Mouse (Mus musculus): ENCODE results near the gene Cttnbp2nl.

Gene Cttnbp2nl

DNA sequence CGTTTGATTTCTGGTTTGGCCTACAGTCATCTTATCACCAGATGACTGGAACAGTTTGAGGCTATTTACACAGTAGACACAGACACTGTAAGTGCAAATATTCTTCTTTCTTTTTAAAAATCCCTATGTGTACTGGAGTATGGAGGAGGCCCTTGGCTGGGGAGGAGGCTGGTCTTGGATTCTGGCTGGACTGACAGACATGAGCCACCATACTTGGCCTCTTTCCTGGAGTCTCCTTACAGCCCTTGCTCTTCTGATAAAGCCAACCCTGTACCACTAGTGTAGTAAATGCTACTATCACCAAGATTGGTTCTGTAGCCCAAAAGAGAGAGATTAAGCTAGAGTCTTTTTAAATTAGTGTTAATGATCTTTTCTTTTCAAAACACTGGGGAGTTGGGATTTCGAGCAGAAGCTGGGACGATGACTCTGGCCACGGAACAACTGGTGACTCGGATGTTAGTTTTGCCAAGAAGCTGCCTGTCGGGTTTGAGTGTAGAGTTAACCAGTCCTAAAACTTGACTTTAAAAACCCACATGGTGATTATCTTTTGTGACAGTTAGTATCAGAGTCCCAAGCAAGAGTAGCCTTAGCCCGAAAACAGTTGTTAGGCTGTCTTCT lies 40.1 kb downstream of the Cttnbp2nl start:
- DNase-seq: no peak

DNA sequence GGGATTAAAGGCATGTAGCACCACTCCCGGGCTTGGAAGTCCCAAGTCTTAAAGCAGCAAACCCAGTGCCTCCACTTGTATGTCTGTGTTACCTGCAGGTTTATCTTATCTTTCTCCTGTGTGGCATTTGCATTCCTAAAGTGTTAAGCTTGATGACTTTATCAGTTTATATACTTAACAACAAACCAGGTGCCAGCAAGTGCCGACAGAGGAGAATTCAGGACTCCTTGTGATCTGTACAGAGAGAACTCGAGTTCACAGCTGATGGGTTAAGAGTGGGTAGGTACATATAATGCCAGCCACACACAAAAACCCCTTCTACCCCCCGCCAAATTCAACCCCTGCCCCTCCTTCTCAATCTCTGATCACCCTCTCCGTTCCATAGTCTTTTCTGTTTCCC lies 41.1 kb downstream of the Cttnbp2nl start:
- DNase-seq: no peak

DNA sequence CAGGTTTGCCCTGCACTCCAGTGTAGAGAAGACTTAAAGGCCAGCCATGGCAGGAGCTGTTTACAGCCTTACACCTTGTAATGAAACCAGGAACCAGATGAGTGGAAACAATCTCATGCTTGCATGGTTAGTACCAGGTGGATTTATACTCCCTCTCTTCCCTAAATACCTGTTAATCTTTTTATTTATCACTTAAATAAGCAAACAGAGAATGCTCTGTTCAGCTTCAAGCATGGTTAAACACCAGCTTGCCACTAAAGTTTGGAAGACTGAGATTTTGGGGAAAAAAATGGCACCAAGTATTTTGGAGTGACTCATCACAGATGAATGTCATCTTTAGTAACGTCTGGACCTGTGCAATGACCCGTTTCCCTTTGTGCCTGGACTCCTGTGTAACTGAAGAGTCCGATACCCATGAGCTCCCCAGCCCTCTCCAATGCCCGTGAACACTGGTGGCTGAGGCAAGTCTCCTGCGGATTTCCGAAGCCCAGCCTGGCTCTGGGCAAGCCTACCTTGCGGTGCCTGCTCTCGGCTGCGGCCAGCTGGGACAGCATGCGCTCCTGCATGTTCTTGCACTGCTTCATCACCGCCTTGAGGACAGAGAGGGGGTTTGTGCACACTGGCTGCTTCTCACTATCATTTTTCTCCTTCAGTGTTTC lies 42.1 kb downstream of the Cttnbp2nl start:
- no peak for DNase-seq

DNA sequence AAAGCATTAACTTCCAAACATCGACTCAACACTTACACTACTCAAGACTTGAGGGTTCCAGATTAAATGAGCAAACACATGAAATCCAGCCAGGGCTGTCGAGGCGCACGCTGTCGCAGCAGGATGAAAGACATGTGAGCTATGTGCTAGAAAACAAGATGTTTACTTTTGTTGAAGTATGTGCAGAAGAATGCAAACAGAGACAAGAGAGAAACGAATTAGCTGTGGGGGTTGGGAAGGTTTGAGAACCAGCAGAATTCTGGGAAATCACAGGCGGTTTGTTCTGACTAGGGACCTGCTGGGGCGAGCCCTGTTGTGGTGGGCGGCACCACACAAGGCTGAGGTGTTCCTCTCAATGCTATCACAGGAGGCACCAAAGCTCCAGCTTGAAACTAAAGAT lies 44.9 kb downstream of the Cttnbp2nl start:
- no peak for DNase-seq

DNA sequence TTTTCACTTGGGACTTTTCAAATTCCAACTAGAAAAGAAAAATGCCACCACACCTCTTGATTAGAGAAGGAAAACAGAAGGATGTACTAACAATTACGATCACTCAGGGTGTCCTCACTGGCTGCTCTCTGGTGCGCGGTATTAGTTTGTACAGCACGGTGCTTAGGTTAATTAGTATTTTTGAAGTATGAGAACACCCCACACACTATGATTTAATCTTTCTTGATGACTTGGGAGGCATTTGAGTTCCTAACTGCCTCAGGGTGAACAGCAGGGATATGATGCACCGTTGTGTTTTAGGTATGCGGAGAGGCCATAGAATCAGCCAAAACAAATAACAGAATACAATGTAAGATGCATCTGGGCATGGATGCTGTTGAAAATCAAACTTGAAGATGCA lies 46.8 kb downstream of the Cttnbp2nl start:
- no peak for DNase-seq

DNA sequence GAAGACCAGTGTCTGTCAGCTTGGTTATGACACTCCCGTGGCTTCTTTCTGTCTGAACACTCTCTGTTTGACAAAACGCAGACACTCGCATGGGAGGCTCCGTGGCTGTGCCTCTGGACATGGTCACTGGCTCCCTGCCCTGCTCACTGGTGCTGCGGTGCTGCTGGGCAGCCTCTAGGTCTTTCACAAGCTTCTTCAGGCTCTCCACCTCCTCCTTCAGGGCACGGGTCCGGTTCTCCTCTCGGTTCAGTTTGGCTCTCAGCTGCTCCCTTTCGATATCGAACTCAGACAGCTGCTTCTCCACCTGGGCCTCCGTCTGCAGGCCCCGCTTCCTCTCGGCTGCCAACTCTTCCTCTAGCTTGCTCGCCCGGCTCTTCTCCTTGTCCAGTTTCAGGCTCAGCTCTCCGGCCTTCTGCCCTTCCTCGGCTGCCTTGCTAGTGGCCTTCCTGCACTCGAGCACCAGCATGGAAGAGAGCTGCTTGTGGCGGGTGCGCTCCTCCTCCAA lies 47.3 kb downstream of the Cttnbp2nl start:
- no peak for DNase-seq

DNA sequence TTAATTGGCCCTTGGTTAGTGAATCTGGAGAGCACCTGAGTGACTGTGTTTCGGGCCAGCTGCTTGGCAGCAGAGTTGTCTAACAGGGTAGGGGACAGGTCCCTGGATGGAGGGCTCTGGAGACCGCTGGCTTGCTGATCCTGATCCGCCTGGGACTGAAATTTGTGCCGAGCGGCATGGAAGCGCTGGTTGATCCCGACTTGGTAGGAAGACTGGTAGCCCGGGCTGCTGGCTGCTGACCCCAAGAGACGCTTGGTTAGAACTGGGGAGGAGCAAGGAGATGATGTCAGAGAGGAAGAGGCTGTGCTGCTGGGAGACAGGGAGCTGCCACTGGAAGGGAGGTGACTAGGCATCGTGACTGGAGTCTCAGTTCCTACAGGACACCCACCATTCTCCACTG lies 47.9 kb downstream of the Cttnbp2nl start:
- no peak for DNase-seq

DNA sequence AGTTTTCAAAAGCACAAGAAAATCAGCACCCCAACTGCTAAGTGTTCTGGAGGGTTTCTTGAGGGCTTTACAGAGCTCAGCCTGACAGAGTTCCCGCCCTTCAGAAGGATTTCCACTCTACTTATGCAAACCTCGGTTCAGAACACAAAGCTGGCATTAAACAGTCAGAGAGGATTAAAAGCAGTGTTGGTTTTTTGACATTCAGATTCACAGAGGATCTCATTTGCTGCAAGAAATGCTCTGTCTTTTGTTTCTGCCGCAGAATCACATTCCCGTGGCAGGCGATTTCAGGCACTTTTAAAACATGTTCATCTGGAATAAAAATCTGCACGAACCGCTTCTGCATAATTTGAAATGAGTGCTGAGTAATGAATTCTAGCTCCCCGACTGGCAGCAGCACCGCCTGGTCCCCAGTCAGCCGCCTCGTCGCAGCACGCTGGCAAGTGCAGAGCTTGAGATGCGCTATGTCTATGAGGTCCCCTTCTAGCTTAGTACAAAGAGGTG lies 48.9 kb downstream of the Cttnbp2nl start:
- DNase-seq: no peak

DNA sequence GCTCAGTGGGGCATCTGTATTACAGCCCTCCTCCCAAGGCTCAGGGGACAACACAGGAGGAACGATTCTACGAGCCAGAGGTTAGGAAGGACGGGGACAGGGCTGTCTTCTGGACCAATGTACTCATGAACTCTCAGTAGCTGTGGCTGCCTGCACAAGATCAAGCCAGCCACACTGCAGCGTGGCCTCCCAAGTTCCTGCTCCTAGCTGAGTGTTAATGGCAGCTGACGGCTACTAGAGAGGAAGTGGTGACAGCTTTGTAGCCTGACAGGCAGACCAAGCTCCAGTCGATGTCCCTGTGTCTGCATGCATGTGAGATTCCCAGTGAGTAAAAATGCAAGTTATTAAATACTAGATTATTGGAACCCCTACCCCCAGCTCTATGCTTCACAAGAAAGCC lies 51.6 kb downstream of the Cttnbp2nl start:
- no peak for DNase-seq

DNA sequence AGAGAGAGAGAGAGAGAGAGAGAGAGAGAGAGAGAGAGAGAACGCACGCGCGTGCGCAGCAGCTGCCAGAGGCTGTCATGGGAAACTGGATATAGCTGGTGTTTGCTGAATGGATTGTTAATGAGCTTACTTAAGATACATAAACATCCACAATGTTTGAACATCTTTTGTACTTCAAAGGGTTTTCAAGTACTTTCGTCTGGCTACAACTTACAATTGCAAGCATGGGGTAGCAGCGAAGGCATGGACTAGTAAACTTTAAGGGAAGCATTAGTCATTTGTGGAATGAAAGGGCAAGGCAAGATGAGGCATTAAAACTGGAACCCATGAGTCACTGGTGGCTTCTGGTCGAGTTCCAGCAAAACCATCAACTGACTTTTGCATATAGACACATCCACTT lies 52.4 kb downstream of the Cttnbp2nl start:
- no peak for DNase-seq

DNA sequence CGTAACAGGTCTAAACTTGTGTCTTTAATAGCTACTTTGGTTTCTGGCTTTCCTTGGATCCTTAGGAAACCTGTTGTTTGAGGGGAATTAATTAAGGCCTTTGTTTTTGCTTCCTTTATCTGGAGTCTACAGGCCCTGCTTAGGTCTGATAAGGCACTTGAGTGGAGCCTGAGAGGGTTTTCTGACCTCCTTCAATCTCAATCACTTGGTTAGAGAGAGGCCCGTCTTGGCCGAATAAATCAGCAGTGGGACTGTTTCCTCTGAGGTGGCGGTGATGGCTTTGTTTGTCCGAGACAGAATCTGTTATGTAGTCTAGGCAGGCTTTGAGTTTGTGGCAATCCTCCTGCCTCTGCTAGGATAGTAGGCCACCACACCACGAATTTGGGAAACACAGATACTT lies 55.4 kb downstream of the Cttnbp2nl start:
- no peak for DNase-seq

DNA sequence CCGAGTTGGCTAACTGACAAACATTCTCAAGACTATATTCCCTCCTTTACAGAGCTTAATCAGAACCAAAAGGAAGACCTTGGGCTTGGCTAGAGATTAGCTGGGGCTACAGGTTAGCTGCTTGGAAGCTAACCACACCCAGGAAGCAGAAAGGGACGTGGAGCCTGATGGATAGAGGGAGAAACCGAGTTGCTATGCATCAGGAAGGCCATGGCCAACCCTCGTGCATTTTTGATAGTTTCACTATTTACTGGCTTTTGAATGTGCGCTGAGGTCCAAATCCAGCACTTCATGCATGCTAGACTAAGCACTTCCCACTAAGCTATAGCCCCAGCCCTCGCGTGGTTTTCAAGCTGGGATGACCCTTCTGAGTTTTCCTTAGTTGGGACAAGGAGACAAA lies 57.2 kb downstream of the Cttnbp2nl start:
- DNase-seq: no peak

DNA sequence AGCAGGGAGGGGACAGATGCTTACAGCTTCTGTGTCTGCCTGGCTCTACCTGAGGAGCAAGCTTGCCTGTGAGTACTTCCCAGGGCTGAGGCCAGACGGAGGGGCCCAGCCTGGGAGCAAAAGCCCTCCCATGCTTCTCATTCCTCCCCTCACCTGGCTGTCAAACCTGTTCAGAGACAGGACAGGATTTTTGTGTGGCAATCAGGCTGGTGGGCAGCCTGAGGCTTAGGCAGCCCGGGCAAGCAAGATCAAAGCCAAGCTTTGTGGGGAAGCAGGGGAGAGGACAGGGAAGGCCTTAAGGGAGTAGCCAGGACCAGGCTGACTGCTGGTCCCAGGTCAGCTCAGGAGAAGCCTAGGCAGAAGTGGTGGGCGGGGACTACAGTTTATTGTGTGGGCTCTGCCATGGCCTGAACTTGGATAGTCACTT lies 58.5 kb downstream of the Cttnbp2nl start:
- no peak for DNase-seq

DNA sequence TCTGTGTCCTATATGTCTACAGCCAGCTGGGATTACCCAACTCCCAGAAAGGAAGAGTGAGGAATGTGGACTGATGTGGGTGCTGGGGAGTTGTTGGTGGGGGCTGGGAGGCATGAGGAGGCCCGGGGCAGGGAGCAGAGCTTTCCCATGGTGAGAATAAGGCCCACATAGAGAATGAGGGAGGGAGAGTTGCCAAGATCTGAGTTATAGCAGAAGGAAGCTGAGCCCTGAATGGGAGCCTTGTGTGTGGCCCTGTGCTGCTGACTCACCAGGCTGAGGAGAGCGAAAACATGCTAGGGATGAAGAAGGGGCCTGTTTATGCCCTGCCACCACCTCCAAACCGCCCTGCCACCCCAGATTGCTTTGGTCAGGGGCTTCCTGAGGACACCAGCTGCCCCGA lies 59.1 kb downstream of the Cttnbp2nl start:
- DNase-seq: no peak

DNA sequence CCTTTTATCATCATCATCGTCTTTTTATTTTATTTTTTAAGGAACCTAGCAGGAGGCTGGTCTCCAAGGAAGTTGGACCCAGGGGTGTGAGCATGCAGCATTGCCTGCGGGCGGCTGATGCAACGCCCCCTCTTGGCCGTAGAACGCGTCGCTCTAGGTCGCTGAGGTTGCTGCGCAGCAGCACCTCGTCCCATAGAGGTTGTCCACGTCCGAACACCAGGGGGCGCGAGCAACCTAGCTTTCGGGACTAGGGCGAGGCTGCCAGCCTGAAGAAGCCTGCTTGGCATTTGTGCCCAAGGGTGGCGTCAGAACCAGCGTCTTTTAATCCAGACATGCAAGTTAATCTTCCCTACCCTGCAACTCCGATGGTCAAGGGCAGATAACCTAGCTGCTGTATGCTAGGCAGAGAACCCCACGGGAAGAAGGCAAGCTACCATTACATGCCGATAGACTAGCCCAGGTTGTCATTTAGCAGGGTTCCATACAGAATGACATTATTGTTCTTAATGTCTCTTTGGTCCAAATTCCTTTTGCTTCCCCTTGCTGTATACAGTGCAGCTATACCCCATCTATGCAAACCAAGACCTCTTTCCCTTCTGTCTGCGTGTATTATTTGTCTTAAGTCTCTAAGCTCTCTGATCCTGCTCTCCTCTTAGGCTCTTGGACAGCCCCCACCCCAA lies 60.1 kb downstream of the Cttnbp2nl start:
- DNase-seq: peak; percentile 90 to 95

DNA sequence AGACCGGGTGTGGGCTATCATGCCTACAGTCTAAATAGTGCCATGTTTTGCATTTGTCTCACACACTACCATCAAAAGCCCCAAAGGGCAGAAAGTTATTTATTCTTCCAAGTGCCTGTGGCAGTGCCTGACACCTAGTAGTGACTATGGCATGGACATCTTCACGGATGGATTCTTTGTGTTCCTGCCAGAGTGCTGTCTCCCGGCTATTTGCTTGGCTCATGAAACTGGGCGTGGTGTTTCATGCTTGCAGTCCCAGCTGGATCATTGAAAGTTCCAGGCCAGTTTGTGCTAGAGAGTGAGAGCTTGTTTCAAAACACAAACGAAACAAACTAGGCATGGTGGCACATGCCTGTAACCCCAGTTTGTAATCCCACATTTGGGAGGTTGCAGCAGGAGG lies 61.2 kb downstream of the Cttnbp2nl start:
- no peak for DNase-seq

DNA sequence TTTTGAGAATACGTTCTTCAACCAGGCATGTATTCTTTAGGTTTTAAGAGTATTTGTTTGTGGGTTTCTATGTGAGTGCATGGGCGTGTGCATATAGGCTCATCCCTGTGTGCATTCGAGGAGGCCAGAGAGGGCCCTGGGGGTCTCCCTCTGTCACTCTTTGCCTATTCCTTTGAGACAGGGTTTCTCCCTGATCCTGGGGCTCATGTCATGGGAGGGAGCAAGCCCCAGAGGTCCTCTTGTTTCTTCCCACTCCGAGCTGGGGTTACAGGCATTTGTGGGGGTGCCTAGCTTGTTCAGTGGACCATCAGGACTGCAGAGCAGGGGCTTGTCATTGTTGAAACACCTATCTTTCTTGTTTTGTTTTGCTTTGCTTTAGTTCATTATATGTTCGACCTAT lies 65.1 kb downstream of the Cttnbp2nl start:
- no peak for DNase-seq

DNA sequence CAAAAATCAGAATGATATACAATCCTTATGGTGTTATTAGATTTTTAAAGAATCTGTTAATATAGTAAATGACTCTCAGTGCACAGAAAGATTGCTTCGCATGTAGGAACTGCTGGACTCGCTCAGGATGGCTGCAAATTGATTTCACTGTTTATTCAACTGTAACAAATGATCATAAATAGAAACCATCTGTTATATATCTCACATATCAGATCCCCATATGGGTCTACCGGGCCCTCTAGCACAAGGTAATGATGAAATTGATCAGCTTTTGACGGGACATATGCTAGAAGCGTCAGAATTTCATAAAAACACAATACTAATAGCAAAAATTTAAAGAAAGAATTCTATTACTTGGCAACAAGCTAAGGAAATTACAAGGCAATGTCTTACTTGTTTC lies 73.2 kb downstream of the Cttnbp2nl start:
- DNase-seq: no peak

DNA sequence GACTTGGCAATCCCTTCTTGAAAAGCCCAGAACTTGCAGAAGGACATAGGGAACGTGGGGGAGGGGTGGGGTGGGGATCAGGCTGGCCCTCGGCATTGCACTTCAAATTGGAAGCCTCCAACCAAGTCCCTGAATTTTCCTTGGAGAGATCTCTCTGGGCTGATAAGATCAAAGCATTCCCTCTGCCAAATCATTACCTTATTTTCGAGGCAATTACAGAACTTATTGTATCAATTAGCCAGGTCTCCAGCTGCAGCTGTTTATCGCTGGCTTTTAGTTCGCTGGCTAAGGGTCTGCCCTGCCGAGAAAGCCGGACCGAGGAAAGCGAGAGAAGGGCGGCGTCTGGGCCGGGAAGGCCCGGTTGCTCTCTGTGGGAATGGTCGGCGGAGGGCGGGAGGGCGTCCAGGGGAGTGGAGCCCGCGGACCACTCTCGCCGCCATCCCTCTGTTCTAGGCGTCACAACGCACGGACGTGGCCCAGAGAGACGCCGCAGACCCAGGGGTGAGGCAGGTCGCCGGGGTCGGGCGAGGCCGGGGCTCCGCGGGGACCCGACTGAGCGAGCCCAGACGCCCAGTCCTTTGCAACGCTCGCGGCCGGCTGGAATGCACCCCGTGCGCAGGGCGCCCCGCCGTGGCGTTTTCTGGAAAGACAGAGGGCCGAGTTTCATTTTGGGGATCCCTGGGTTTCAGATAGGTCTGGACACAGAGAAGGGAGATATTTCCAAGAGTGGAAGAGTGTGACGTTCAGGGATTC lies 85.2 kb downstream of the Cttnbp2nl start:
- DNase-seq: peak; percentile 84 to 89

DNA sequence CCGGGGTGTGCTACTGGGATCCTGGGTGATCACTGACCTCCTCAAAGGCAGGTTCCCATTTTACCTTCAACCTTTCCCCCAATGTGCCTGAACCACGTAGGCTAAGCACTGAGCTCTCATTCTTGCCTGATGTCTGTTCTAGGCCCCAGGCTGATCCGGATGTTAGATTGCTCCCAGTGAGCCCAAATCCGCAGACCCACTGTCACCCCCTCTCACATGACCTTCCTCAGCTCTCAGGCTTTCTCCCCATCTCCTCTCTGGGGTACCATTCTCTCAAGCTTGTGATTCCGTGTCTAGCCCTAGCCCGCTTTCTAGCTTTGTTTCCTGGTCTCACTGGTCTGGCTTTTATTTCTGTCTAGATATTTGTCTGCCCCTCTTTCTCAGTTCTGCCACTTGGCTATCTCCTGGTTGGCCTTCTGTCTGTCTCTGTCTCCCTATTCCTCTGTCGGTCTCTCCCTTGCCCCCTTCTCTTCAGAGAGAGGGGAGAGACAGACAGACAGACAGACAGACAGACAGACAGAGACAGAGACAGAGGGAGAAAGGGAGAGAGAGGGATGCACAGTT lies 86.9 kb downstream of the Cttnbp2nl start:
- no peak for DNase-seq

DNA sequence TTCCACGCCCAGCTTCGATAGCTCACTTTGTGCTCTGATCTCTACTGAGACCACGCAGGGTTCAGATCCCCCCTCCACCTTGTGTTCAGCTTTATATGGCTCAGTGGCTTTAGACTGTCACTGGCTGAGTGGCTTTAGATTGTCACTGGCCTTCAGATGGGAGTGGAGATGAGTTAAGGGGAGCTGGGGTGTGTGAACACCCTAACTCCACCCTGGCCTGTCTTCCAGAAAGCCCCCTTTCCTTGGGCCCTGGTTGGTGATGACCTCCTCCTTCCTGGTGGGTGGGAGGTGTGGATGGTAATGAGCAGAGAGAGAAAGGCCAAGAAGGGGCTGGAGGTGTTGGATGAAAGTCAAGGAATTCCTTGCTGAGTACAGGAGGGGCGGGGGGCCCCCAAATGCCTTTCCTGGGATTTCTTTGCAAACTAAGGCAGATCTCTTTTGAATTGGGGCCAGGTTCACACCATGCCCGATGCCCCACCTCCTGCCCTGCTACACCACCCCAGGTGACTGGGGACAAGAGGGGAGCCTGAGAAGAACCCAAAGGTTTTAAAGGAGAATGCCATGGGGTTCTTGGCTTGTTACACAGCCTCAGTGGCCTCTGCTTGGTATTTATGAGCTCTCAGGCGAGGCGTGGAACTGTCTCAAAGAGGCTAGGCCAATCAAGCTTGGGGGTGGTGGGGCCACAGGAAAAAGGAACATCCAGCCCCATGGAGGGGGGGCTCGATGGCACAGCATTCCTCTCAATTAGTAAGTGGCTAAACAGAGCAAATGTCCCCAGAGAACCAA lies 87.7 kb downstream of the Cttnbp2nl start:
- no peak for DNase-seq
